Mouse (Mus musculus) hindbrain, embryonic 16.5 days (tissue): Measurements from ENCODE around the gene Gdap1l1. TPM values are rescaled to one million over a fixed set of nuclear protein-coding genes. Genes with fewer than 3 reads are reported as not detected.
"Not testable (repeated sequence)": the region's sequence is repeated elsewhere in the genome, so short reads cannot be mapped to it uniquely, and the experiment has no call there.

Experiments used
- ATAC-seq: fragments of 200-750 bp; cut with Nextera tagmentation; 2 replicates; pipeline ENCODE4 v1.8.0; 2017; ENCODE audit warnings: moderate TSS enrichment, moderate library complexity
- H3K27ac ChIP-seq: fragments of 300-500 bp; sonication (generic); 2 replicates; pipeline ENCODE4 v1.5.1; 2014; ENCODE audit warnings: low read depth, mild to moderate bottlenecking, control low read depth, low read length, moderate library complexity
- H3K27me3 ChIP-seq: fragments of 300-500 bp; sonication (generic); replicated peaks from 2 replicates; pipeline ENCODE4 v1.6.1; 2014; ENCODE audit warnings: low read length; ENCODE audit not compliant: control insufficient read depth, insufficient read depth
- H3K36me3 ChIP-seq: fragments of 300-500 bp; sonication (generic); 2 replicates; pipeline ENCODE4 v1.6.1; 2014; ENCODE audit warnings: mild to moderate bottlenecking, low read length, moderate library complexity, mixed read lengths; ENCODE audit not compliant: control insufficient read depth, insufficient read depth
- H3K4me1 ChIP-seq: fragments of 300-500 bp; sonication (generic); 2 replicates; pipeline ENCODE4 v1.6.1; 2014; ENCODE audit warnings: low read depth, low read length; ENCODE audit not compliant: control insufficient read depth, insufficient read depth
- H3K4me2 ChIP-seq: fragments of 300-500 bp; sonication (generic); 2 replicates; pipeline ENCODE4 v1.6.1; 2014; ENCODE audit warnings: mild to moderate bottlenecking, low read length, control low read depth, moderate library complexity
- H3K4me3 ChIP-seq: fragments of 300-500 bp; sonication (generic); 2 replicates; pipeline ENCODE4 v1.5.1; 2014; ENCODE audit warnings: mild to moderate bottlenecking, low read length, control low read depth, moderate library complexity
- H3K9ac ChIP-seq: fragments of 300-500 bp; sonication (generic); 2 replicates; pipeline ENCODE4 v1.6.1; 2014; ENCODE audit warnings: low read depth, mild to moderate bottlenecking, control low read depth, low read length, moderate library complexity
- H3K9me3 ChIP-seq: fragments of 300-500 bp; sonication (generic); 2 replicates; pipeline ENCODE4 v1.6.1; 2014; ENCODE audit warnings: mild to moderate bottlenecking, low read length, moderate library complexity; ENCODE audit not compliant: control insufficient read depth
- WGBS: fragments of 180-500 bp; shearing (Covaris S2); extraction: QIAGEN DNeasy Blood & Tissue Kit; methylation state at CpG from one replicate; pipeline ENCODE4 v1.1.7; 2014; 5-methylcytosine and 5-hydroxymethylcytosine counted together
- polyA plus RNA-seq: library from polyadenylated mRNA; unstranded; fragments of >200 nt; fragmentation: Nextera tagmentation; extraction: Ambion mirVana; gene quantifications from 2 replicates; pipeline ENCODE4 v1.2.1, GENCODE M21; 2015

Gene Gdap1l1
- polyA plus RNA-seq, 1 experiment from 2014 or later, result 147 TPM

GRCm38 (mm10) chr2:163404037-163404815 lies 34.0 kb upstream of the Gdap1l1 start:
- Histone ChIP-seq H3K27me3 (no peaks in the 10 kb centered on the region), H3K4me1 (no peaks in the 10 kb centered on the region), H3K4me2 (no peak overlapping the region), H3K4me3 (no peak overlapping the region), H3K27ac (no peak overlapping the region), H3K36me3 (peaks cover 13% of the 10 kb centered on the region), H3K9ac (no peak overlapping the region), H3K9me3 (no peaks in the 10 kb centered on the region)
- WGBS, result 83% methylated on average over 8 of the region's 8 CpGs
- ATAC-seq, result no peak

GRCm38 (mm10) chr2:163410211-163410610 lies 28.1 kb upstream of the Gdap1l1 start:
- WGBS, result 97% methylated on average over 3 of the region's 3 CpGs
- no peak overlapping the region for H3K4me2 ChIP-seq
- H3K4me1 ChIP-seq, result no peaks in the 10 kb centered on the region
- no peaks in the 10 kb centered on the region for H3K9me3 ChIP-seq
- H3K27me3 ChIP-seq, result no peaks in the 10 kb centered on the region
- H3K36me3 ChIP-seq, result peaks cover 27% of the 10 kb centered on the region
- H3K4me3 ChIP-seq, result no peak overlapping the region
- H3K9ac ChIP-seq, result no peak overlapping the region
- ATAC-seq, result no peak
- no peak overlapping the region for H3K27ac ChIP-seq

GRCm38 (mm10) chr2:163411344-163411743 lies 26.9 kb upstream of the Gdap1l1 start:
- H3K27ac ChIP-seq, H3K9me3 ChIP-seq, H3K27me3 ChIP-seq, H3K4me1 ChIP-seq, H3K4me3 ChIP-seq, ATAC-seq, H3K9ac ChIP-seq, H3K4me2 ChIP-seq: not testable (repeated sequence)
- peaks cover 25% of the 10 kb centered on the region for H3K36me3 ChIP-seq
- WGBS, result 93% methylated on average over 3 of the region's 3 CpGs

GRCm38 (mm10) chr2:163411840-163412239 lies 26.4 kb upstream of the Gdap1l1 start:
- Histone ChIP-seq H3K4me1 (no peaks in the 10 kb centered on the region), H3K9ac (no peak overlapping the region), H3K27ac (no peak overlapping the region), H3K27me3 (no peaks in the 10 kb centered on the region), H3K36me3 (peaks cover 25% of the 10 kb centered on the region), H3K4me2 (no peak overlapping the region), H3K9me3 (no peaks in the 10 kb centered on the region), H3K4me3 (no peak overlapping the region)
- no peak for ATAC-seq
- WGBS, result 95% methylated on average over 4 of the region's 4 CpGs

GRCm38 (mm10) chr2:163412419-163412818 lies 25.9 kb upstream of the Gdap1l1 start:
- WGBS, result 92% methylated on average over 4 of the region's 4 CpGs

GRCm38 (mm10) chr2:163412846-163413590 lies 25.3 kb upstream of the Gdap1l1 start:
- Histone ChIP-seq H3K9me3 (no peaks in the 10 kb centered on the region), H3K36me3 (peaks cover 21% of the 10 kb centered on the region), H3K27me3 (no peaks in the 10 kb centered on the region), H3K4me3 (no peak overlapping the region), H3K9ac (no peak overlapping the region), H3K4me1 (peaks cover 6% of the 10 kb centered on the region), H3K27ac (no peak overlapping the region), H3K4me2 (no peak overlapping the region)
- no peak for ATAC-seq
- 93% methylated on average over 9 of the region's 9 CpGs for WGBS

More at GRCm38 (mm10) chr2:163412419-163412818, 25.9 kb upstream of the Gdap1l1 start:
- H3K4me1 ChIP-seq, result peaks cover 1% of the 10 kb centered on the region; the same call in 1 of the 2 replicates
- H3K4me2 ChIP-seq, result no peak overlapping the region
- no peak overlapping the region for H3K9ac ChIP-seq
- no peaks in the 10 kb centered on the region for H3K27me3 ChIP-seq
- peaks cover 21% of the 10 kb centered on the region for H3K36me3 ChIP-seq
- ATAC-seq, result no peak
- no peak overlapping the region for H3K4me3 ChIP-seq
- H3K27ac ChIP-seq, result no peak overlapping the region
- no peaks in the 10 kb centered on the region for H3K9me3 ChIP-seq

GRCm38 (mm10) chr2:163417026-163417425 lies 21.2 kb upstream of the Gdap1l1 start:
- no peak for ATAC-seq
- Histone ChIP-seq H3K4me1 (peaks cover 24% of the 10 kb centered on the region), H3K27ac (no peak overlapping the region), H3K9me3 (no peaks in the 10 kb centered on the region), H3K4me2 (no peak overlapping the region), H3K27me3 (no peaks in the 10 kb centered on the region), H3K4me3 (no peak overlapping the region), H3K9ac (no peak overlapping the region), H3K36me3 (peaks cover 6% of the 10 kb centered on the region)
- WGBS, result 94% methylated on average over 6 of the region's 6 CpGs

- ATAC-seq, result no peak
- no peaks in the 10 kb centered on the region for H3K27me3 ChIP-seq
- no peak overlapping the region for H3K4me3 ChIP-seq
- H3K4me2 ChIP-seq, result peak overlapping the region; percentile 79
- H3K4me1 ChIP-seq, result peaks cover 24% of the 10 kb centered on the region
- no peak overlapping the region for H3K9ac ChIP-seq
- no peak overlapping the region for H3K27ac ChIP-seq
- H3K9me3 ChIP-seq, result no peaks in the 10 kb centered on the region
- H3K36me3 ChIP-seq, result peaks cover 3% of the 10 kb centered on the region
Observed at GRCm38 (mm10) chr2:163417830-163418229, 20.4 kb upstream of the Gdap1l1 start.

- peak overlapping the region; percentile 87 for H3K9ac ChIP-seq
- H3K4me1 ChIP-seq, result peaks cover 24% of the 10 kb centered on the region
- no peaks in the 10 kb centered on the region for H3K36me3 ChIP-seq
- under 1% methylated on average over 49 of the region's 50 CpGs for WGBS
- H3K27ac ChIP-seq, result peak overlapping the region; percentile 59
- H3K4me3 ChIP-seq, result peak overlapping the region; percentile 99
- no peaks in the 10 kb centered on the region for H3K9me3 ChIP-seq
- H3K27me3 ChIP-seq, result no peaks in the 10 kb centered on the region
- peak; percentile 60; the same call in 1 of the 2 replicates for ATAC-seq
- H3K4me2 ChIP-seq, result peak overlapping the region; percentile 79
Observed at GRCm38 (mm10) chr2:163418841-163419345, 19.4 kb upstream of the Gdap1l1 start.
